Mouse (Mus musculus): ENCODE results near the gene Slc1a4.
A peak's percentile ranks its signal among the peaks of the same experiment; 100 is the strongest.

The Slc1a4 gene

DNA sequence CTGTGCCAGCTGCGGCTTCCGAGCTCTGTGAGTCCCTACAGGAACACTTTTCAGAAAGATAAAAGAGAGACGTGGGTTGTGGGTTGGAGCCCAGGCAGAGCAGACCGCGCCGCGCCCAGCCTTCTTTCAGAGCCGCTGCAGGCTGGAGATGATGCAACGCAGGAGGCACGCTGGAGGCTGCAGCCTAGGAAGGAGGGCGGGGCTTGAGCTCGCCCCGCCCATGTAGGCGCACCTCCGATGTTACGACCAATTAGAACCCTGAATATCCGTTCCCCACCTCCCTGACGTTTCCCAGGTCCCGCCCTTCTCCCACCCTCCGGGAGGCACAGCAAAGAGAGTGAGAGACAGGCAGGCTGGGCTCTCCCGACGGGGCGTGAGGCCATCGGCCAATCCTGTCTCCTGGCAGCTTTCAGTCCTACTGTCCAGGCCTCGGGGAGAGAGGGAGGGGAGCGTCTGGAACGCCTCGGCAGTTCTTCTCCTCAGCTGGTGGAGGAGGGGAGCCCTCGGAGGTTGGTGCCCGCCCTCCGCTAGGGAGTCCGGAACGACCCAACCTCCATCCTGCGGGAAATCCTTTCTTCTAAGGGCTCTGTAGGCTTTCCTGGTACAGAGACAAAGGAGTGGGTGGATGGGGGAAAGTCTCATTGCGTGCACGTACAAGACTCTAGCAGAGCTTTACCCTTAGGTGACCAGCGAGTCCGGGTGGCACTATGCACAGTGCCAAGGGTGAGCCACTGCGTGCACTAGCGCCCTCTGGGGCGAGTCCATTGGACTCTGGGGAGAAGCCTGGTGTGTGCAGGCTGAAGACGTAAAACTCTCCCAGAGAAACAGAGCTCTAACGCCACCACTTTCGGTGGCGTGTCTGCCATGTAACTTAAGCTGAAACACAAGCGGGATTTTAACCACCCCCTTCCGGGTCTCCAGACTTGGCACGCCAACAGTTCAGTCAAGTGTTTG lies at the start of gene Slc1a4:
Gene Slc1a4 (minus strand): TSS at position 153 of the 954 bp plus-strand sequence.
- DNase-seq (ENCODE audit: low read depth, low spot score) = peak; percentile 97

DNA sequence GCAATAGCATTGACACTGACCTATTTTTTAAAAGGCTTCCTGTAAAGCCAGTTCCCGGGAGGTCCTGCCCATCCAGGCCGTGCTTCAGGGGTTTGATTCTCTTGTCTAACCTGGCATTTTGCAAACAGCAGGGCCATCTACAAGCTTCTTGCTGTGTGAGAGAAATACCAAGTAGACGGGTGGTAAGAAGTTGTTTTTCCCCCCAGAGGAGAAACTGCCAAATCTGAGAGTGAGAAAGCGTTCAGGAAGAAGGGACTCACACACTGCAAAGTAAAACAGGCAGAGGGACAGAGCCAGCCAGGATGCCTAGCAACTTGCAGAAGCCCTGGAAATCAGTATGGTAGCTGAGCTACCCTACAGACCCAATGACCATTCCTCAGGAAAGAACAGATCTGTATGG lies 47.6 kb upstream of the Slc1a4 start:
- no peak for DNase-seq (ENCODE audit: low read depth, low spot score)

DNA sequence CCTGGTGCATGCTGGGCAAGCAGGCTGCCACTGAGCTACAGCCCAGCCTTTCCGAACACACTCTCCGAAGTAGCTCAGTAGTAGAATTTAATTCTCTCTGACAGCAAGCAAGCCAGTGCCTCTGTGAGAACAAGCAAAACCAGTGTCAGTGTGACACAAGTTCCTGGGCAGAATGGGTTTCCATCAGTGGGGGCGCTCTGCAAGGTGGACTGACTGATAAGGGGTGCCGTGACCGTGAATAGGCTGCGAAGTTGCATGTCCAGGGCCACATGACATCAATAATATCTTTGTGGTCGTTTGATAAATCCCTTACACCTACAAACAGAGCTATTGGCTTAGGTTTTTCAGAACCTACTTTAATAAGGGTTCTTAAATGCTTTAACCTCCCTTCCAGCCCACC lies 44.1 kb upstream of the Slc1a4 start:
- no peak for DNase-seq (ENCODE audit: low read depth, low spot score)

DNA sequence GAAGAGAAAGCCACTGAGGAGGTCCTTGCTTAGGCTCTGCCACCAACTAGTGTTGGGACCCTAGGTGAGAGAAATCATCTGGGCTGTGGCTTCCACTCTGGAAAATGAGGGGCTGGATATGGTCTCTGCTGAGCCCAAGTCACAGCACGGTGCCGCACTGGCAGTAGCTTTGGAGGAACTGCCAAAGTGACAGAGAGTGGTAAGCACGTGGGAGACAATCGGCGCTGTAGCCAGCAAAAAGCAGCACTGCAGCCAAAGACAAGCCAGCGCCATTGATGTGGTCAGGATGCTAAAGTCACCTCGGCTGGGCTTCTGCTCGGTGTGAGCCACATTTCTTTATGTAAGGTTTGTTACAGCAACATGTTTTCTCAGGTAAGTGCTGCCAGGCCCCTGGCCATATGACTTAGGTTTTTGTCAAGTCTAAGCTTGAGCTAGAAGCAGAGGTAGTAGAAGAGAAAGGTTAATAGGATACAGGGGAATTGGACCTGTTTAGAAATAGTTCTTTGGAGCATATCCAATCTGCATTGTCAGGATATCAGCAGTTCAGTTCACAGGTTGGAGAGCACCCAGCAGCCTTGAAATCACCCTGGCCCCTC lies 40.2 kb upstream of the Slc1a4 start:
- DNase-seq (ENCODE audit: low read depth, low spot score) = no peak

DNA sequence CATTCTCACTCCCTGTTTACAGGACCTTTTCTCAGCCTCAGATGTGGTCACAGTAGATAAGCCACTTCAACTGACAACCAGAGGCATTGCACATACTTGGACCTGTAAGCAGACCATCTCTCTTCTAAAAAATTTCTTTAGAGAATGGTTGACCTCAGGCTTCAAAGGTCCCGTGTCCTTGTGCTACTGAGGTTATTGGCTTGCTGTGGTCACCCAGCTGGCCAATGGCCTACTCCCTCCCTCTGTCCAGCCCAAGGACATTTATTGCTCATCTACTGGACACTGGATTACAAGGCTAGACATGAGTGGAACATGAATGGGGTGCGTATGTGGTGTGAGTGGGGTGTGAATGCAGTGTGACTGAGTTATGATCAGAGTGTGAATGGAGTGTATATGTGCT lies 38.0 kb upstream of the Slc1a4 start:
- DNase-seq (ENCODE audit: low read depth, low spot score) = no peak

DNA sequence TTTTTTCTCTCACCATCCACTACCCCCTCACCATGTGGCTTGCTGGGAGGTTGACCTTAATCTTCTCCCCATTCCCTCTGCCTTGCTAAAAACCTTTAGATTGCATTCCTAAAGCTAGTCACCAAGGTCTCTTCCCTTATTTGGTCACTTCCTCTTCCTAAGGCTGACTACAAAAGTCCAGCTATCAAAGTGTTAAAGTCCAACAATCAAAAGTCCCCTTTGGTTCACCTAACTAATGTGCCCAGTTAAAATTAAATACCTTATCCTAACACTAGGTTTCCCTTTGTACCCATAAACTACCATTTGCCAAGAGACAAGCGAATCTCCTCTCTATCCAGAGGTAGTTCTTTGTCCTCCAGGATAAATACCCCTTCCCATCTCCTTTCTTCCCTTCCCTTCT lies 33.9 kb upstream of the Slc1a4 start:
- DNase-seq (ENCODE audit: low read depth, low spot score) = no peak

DNA sequence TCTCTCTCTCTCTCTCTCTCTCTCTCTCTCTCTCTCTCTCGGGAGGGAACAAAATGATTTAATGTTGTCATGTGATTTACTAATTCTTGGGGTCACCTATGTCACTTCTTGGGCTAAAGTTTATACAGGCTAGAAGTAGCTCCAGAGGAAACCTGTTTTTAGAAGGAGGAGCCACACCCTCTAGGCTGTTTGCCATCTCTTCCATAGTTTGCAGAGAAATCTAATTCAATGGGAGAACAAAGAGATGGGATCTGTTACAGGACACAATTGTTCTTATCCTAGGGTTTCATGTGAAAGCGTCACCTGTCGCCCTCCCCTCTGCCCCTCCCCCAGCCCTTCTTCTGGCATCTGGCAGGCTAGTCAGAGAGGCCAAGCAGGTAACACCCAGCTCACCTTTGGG lies 28.8 kb upstream of the Slc1a4 start:
- DNase-seq (ENCODE audit: low read depth, low spot score) = no peak

DNA sequence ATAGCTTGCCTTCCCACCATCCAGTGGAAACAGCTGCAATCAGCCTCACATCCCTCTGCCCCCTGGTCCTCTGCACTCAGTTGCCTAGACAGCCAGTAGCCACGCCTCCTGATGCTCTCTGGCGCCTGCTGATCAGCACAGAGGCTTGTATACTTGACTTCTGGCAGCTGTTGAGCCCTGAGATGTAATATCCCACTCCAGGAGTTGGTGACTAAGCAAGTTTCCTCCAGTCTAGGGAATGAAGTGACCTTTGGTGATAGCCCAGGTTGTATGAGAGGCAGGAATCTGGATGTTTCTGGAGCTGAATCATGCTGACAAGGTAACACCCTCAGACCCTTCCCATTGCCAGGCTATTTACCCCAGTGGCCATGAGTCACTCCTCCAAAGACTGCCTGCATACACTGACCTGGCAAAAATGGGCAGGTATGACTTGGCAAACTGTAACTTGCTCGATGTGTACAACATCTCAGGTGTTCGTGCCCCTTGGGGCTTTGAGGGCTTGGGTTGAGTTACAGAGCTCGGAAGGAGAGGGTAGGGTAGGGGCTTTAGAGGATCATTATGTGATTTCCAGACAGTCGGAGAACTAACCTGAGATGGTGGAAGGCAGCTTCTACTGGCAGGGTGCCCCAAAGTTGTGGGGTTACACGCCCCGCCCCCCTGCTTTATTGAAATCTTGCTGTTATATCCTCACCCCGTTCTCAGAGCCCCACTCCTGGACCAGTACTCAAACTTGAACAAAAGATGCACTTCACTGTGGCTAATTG lies 25.4 kb upstream of the Slc1a4 start:
- no peak for DNase-seq (ENCODE audit: low read depth, low spot score)

DNA sequence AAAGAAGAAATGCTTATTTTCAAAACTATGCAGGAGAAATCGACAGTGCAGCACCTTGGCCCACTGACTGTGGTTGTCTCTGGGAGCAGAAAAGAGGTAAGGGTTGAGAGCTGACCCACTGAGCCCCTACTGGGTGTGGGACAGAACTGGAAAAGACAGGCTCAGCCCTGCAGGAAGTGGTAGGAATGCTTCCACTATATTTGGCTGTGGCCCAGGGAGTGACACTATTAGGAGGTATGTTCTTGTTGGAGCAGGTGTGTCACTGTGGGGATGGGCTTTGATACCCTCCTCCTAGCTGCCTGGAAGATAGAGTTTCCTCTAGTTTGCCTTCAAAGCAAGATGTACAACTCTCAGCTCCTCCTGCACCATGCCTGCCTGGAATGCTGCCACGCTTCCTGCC lies 16.0 kb upstream of the Slc1a4 start:
- no peak for DNase-seq (ENCODE audit: low read depth, low spot score)

DNA sequence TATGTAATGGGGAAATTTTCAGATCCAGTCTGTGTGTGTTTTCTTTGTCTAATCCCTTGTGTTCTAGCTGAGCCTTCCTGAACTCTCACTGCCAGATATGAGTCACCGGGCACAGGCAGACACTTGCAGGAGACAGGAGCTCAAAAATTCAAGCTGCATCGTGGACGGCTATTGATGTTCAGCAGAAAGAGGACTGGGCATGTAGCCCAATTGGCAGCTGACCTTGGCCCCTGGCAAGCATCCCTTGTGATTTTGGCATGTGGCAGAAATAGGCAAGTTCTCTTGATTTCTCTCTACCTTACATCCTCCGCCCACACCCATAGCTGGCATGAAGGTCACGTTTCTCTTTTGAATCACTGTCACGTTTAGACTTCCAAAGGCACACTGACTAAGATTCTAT lies 15.0 kb upstream of the Slc1a4 start:
- peak; percentile 7 for DNase-seq (ENCODE audit: low read depth, low spot score)

DNA sequence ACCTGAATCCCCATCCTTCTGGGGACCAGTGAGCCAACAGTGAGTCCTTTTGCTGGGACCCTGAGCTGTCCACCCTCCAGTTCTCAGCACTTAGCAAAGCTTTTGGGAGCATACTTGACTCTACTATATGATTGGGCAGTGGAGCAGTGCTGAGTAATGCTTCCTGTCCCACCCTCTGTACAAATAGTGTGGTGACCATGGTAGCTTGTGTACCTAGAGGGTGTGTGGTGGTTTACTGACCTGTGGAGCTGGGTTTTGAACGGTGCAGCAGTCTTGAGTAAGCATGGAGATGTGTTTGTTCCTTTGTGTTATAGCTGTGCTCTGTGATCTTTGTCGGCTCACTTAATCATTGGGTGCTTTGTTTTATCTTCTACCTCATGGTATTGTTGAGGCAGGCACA lies 13.9 kb upstream of the Slc1a4 start:
- DNase-seq (ENCODE audit: low read depth, low spot score) = no peak

DNA sequence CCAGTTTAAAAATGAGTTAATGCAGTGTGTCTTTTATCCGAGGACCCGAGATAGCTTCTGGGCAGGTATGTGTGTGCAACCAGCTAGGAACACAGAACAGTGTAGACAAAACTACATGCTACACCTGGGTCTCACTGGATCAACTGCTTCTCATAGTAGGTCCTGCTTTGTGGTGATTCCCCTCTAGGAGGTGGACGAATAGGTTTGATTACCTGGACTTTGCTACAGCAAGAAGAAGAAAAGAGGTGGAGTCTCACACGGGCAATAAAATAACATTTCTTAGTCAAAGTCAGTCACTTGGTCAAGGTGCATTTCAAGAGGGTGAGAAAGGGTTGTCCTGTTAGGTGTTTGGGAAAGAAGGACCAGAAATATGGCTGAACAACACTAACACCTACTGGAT lies 11.4 kb upstream of the Slc1a4 start:
- no peak for DNase-seq (ENCODE audit: low read depth, low spot score)

DNA sequence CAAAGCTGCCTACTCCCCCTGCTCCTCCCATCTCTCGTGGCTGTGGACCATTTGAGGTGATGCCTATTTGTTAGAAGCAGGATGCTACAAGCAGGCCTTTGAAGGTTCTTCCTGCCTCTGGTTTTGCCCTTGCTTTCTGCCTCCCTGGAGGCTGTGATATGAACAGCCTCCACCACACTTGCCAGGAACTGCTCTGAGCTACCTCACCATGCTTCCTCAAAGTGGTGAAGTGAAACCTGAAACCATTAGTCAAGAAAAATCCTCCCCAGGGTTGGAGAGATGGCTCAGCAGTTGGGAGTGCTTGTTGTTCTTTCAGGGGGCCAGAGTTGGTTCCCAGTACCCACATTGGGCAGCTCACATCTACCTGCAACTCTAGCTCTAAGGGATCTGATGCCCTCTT lies 9.1 kb upstream of the Slc1a4 start:
- DNase-seq (ENCODE audit: low read depth, low spot score) = no peak

DNA sequence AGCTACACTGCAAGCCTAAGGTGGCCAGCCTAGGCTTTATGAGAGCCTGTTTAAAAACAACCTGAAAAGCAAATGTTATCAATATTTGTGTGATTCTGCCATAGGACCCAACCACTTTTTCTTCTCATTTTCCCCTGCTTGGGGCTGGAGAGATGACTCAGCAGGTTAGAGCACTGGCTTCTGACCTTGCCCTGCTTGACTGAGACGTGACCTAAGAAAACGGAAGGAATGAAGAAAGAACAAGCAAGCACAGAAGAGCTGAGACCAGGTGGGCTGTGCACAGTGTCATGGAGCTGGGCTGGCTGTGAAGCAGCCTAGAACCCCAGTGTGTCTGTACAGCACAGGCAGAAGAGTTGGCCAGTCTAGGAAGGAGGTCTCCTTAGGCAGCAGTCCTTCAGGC lies 6.2 kb upstream of the Slc1a4 start:
- DNase-seq (ENCODE audit: low read depth, low spot score) = no peak

DNA sequence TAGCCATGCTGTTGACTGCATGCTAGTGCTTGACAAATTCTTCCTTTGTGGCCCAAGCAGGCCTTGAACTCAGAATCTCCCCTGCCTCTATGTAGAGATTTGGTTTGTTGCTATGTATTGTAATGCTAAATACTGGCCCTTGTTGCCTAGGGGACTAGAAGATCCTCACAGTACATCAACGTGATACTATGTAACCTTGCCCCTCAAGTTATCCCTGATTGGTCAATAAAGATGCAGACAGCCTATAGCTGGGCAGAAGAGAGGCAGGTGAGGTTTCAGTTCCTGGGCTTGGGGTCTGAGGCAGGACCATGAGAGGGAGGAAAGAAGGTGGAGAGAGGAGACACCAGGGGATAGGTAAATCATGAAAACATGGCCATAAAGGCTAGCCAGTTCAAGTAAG lies 1.8 kb upstream of the Slc1a4 start:
- DNase-seq (ENCODE audit: low read depth, low spot score) = no peak

DNA sequence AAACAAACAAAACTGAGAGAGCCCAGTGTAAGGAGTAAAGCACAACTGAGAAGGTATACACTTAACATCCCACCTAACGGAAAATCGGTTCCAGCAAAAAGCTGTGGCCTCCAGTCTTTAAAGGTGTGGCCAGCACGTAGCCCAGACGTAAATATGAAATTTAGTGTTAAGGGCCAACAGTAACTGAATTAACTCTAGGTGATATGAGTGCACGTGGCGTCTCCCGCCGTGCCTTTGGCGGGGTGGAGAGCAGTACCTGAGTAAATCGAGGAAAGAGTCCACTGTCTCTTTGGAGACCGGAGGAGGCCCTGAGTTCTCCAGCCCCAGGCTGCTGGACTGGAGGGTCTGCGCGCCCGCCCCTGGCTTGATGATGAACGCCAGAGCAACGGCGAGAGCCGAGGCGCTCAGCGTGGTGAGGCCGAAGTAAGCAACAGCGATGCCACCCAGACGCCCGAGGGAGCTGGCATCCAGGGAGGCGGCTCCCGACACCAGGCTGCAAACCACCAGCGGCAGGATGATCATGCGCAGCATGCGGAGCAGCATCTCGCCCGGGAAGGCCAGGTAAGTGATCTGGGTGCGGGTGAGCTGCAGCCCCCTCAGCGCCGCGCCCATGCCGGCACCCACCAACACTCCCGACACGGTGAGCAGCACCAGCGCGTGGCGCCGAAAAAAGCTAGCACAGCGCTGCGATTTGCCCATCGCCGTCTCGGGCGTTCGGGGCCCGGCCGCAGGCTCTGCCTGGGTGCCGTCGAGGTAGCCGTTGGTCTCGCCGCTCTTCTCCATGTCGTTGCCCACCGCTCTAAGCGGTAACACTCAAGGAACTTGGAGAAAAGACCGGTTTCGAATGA lies 599 bp downstream of the Slc1a4 start:
- no peak for DNase-seq (ENCODE audit: low read depth, low spot score)

DNA sequence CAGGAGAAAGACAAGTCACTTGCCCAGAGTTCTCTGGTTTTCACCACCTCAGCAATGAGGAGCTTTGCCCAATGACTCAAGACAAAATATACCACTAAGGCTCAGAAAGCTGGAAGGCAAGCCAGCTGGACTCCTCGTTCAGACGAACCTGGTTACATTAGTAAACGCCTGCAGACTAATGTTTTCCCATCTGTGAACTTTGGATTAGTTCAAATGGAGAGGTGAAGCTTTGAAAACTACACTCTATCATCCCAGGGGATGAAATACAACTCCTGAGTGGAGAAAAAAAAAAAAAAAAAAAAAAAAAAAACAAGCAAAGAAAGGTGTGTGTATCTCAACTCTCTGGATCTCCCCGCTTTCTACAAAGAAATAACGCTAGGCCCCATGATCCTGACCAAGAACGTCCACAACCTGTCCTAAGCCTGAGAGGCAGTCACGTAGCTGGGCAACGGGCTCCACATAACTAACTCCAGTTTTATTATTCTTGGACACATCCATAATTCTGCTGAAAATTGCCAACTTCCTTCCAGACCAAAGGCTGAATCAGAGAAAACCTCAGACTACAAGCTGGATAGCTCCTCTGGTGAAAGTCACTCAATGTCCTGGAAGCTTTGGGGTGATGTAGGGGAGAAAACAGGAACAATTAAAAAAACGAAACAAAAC lies 1.4 kb downstream of the Slc1a4 start:
- DNase-seq (ENCODE audit: low read depth, low spot score) = no peak

DNA sequence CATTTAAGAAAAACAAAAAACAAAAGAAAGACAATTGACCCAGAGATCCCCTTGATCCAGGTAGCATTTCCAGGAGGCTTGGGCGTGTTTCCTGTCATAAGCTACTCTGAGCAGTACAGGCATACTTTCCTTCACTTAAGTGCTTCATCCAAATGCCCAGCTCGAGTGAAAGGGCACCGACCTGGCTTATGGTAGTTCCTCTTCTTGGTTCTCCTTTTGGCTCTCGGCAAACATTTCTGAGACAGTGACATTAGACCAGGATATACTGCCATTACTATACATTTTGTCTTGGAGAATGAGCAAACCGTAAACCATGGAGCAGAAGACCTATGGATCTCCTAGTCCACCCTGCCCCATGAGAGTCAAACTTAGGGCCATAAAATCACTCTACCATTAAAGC lies 2.8 kb downstream of the Slc1a4 start:
- DNase-seq (ENCODE audit: low read depth, low spot score) = no peak

DNA sequence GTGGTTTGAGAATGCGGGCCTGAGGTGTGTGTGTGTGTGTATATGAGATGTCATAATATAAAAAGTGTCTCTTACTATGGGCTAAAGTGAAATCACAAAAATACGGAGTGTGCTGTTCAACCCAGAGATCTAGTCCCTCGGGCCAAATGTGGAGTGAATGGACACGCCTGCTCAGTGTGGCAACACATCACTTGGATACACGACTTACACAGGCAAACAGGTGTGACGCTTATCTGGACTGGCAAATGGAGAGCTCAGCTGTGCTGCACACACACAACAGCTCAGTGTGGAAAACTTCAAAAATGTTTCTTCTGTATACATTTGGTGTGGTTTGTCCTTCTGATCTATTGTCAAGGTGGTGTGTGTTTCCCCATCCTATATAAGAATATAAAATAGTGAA lies 3.7 kb downstream of the Slc1a4 start:
- no peak for DNase-seq (ENCODE audit: low read depth, low spot score)

DNA sequence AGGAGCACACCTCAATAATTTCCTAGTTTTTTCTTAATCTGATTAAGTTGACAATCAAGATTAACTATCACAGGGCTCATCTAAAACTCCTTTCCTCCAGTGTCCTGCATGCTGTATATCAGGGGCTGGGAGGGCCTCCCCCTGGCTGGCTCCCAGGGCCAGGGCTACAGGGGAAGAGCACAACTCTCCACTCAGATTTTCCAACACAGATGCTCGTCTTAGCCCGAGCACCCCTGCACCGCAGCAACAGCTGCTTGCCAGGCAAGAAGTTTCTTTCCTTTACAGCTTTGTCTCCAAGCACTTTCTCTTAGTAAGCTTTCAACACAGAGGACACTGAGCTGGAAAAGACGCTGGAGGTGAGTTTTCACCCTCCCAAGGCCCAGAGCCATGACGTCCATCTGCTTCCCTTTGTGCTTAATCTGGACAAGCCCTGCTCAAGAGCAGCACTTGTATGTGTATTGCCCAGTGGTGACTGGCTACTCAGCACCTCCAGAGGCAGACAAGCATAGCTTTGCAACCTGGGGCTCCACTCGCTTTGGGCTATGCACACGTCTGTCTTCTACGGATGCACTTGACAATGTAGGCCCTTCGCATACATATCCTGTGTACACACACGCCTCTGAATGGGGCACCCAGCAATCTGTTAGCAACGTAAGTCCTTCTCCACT lies 6.1 kb downstream of the Slc1a4 start:
- no peak for DNase-seq (ENCODE audit: low read depth, low spot score)
